Mouse (Mus musculus) gastrocnemius, adult 2 months (tissue): ENCODE results near the gene F13b. TPM values are rescaled to one million over a fixed set of nuclear protein-coding genes. Genes with fewer than 3 reads are reported as not detected.

Experiments
- DNase-seq: peaks from one replicate; pipeline ENCODE4 v3.0.0; 2022
- H3K27ac ChIP-seq: fragments of 200-600 bp; 2 replicates; pipeline ENCODE4 v1.8.1; 2022; ENCODE audit warnings: mild to moderate bottlenecking
- H3K4me3 ChIP-seq: fragments of 200-600 bp; 2 replicates; pipeline ENCODE4 v1.8.1; 2022; ENCODE audit warnings: mild to moderate bottlenecking, moderate library complexity
- CTCF ChIP-seq: fragments of 200-600 bp; IDR thresholded peaks from 2 replicates; pipeline ENCODE4 v1.8.1; 2022; ENCODE audit warnings: antibody characterized with exemption, mild to moderate bottlenecking, moderate library complexity
- intact Hi-C: fragments of 180-260 bp; cut with DNase I; formaldehyde crosslinking; loops from one replicate; pipeline ENCODE4 v1.15.1; 2025
- total RNA-seq, 2 experiments: library from RNA; stranded (reverse); gene quantifications; 2 replicates each; pipeline ENCODE4 v1.2.3; 2021

Gene F13b
- total RNA-seq, 2 experiments from 2014 or later, result not detected

- Histone ChIP-seq H3K27ac (no peak overlapping the region), H3K4me3 (no peak overlapping the region)
- intact Hi-C loops, result no loop called here
- no peak for TF ChIP-seq CTCF
- DNase-seq, result no peak
Measured at GRCm38 (mm10) chr1:139548536-139548935, 47.0 kb downstream of the F13b start.

GRCm38 (mm10) chr1:139551311-139551710 lies 49.8 kb downstream of the F13b start:
- no peak overlapping the region for H3K27ac ChIP-seq
- no peak overlapping the region for H3K4me3 ChIP-seq
- DNase-seq, result no peak
- TF ChIP-seq CTCF, result no peak
- intact Hi-C loops, result no loop called here

- Histone ChIP-seq H3K4me3 (no peak within 1 kb of the TSS), H3K27ac (no peak within 1 kb of the TSS)
- intact Hi-C loops, result no loop called here
- no peak for TF ChIP-seq CTCF
- DNase-seq, result no peak
Measured at GRCm38 (mm10) chr1:139560024-139560423, 58.5 kb downstream of the F13b start, which contains the start of gene Cfhr1. Cfhr1 (minus strand) TSS chr1:139560272.

Other genes starting within 250 kb of the F13b start
- not detected for gene Crb1, start 124.6 kb upstream of the F13b start, total RNA-seq
- 10 to 100 TPM; 17.6 to 21.1 TPM for gene Zbtb41, start 79.4 kb upstream of the F13b start, total RNA-seq
- under 1 TPM; 0.03 TPM for gene Aspm, start 46.9 kb upstream of the F13b start, total RNA-seq
- gene Cfhr1, start 58.6 kb downstream of the F13b start, total RNA-seq, result not detected